Comparison of ENCODE assay signal across 11 mouse cellular contexts in genomic region chr9:45119316-45119953, GRCm38 (mm10). TPM values are rescaled to one million over a fixed set of nuclear protein-coding genes. Genes with fewer than 3 reads are reported as not detected.
DNase-seq lines count a peak whose midpoint lies in the region; ATAC-seq and TF ChIP-seq lines count a peak whose summit lies in the region.
"Had no signal": no experiment of that assay in that cellular context is flagged by ENCODE, and none has a peak within 500 bp of the region (broad histone marks: within the 10 kb centered on the region; RNA-seq: fewer than 3 reads in every experiment).

No protein-coding gene starts in this region.

- H3K4me2 ChIP-seq in kidney, postnatal 0 days (ENCODE audit: low read length): no peak overlapping the region
- H3K4me2 ChIP-seq in forebrain, embryonic 16.5 days (ENCODE audit: low read length): peak overlapping the region; percentile 57
- peak overlapping the region; percentile 81 for H3K4me2 ChIP-seq in midbrain, embryonic 15.5 days

- H3K27me3 ChIP-seq in kidney, postnatal 0 days (ENCODE audit: insufficient read depth, low read length): no peaks in the 10 kb centered on the region; the same call in 1 of the 2 replicates
- no peaks in the 10 kb centered on the region for H3K27me3 ChIP-seq in forebrain, embryonic 16.5 days (replicated peaks; ENCODE audit: control insufficient read depth, insufficient read depth, low read length)
- H3K27me3 ChIP-seq in midbrain, embryonic 15.5 days (replicated peaks): no peaks in the 10 kb centered on the region

- H3K4me1 ChIP-seq in kidney, postnatal 0 days (replicated peaks; ENCODE audit: insufficient read depth, low read length): peaks cover 11% of the 10 kb centered on the region; the same call in 1 of the 2 replicates
- H3K4me1 ChIP-seq in forebrain, embryonic 16.5 days (replicated peaks; ENCODE audit: control insufficient read depth, insufficient read depth, low read length): peaks cover 25% of the 10 kb centered on the region
- H3K4me1 ChIP-seq in midbrain, embryonic 15.5 days: peaks cover 45% of the 10 kb centered on the region

- WGBS in kidney, postnatal 0 days: 91% methylated on average over 8 of the region's 8 CpGs
- 93% methylated on average over 8 of the region's 8 CpGs for WGBS in forebrain, embryonic 16.5 days
- 94% methylated on average over 8 of the region's 8 CpGs for WGBS in midbrain, embryonic 15.5 days

- DNase-seq in cerebellum, adult 11-12 months: peak; percentile 69
- no peak for DNase-seq in cerebellum, postnatal 4 days (ENCODE audit: low spot score in 2 of 2)
- DNase-seq in kidney, postnatal 0 days (ENCODE audit: low spot score): no peak
- no peak for DNase-seq in kidney, postnatal 25 days
- DNase-seq in gastrocnemius, postnatal 25 days: no peak
- DNase-seq in heart, adult 18-20 months: no peak
- DNase-seq: heart, postnatal 4 days; retina, postnatal 1 day had no signal

- no peaks in the 10 kb centered on the region for H3K36me3 ChIP-seq in kidney, postnatal 0 days (ENCODE audit: insufficient read depth, low read length)
- no peaks in the 10 kb centered on the region for H3K36me3 ChIP-seq in forebrain, embryonic 16.5 days (ENCODE audit: control insufficient read depth, insufficient read depth)
- no peaks in the 10 kb centered on the region for H3K36me3 ChIP-seq in midbrain, embryonic 15.5 days (replicated peaks)

- no peak overlapping the region for H3K27ac ChIP-seq in kidney, postnatal 0 days
- H3K27ac ChIP-seq in forebrain, embryonic 16.5 days (ENCODE audit: low read length): no peak overlapping the region
- H3K27ac ChIP-seq in midbrain, embryonic 15.5 days: no peak overlapping the region

- TF ChIP-seq CTCF in kidney, postnatal 0 days (IDR thresholded peaks at IDR 0.05; ENCODE audit: low read depth): peak; percentile 47; the same call in 1 of the 2 replicates

- H3K4me3 ChIP-seq in kidney, postnatal 0 days (replicated peaks; ENCODE audit: low read depth, low read length): no peak overlapping the region
- H3K4me3 ChIP-seq in forebrain, embryonic 16.5 days (replicated peaks; ENCODE audit: low read length): no peak overlapping the region; the same call in 1 of the 2 replicates
- peak overlapping the region; percentile 77 for H3K4me3 ChIP-seq in midbrain, embryonic 15.5 days

- no peak for ATAC-seq in kidney, postnatal 0 days (replicated peaks; ENCODE audit: low FRiP score, low read depth)
- ATAC-seq in forebrain, embryonic 16.5 days: no peak
- ATAC-seq in midbrain, embryonic 15.5 days (replicated peaks): no peak

- no peak overlapping the region for H3K9ac ChIP-seq in kidney, postnatal 0 days (ENCODE audit: low read depth, low read length)
- H3K9ac ChIP-seq in forebrain, embryonic 16.5 days (replicated peaks; ENCODE audit: low read depth, low read length): peak overlapping the region; percentile 69
- no peak overlapping the region for H3K9ac ChIP-seq in midbrain, embryonic 15.5 days

- no peaks in the 10 kb centered on the region for H3K9me3 ChIP-seq in kidney, postnatal 0 days (replicated peaks; ENCODE audit: low read length)
- no peaks in the 10 kb centered on the region for H3K9me3 ChIP-seq in forebrain, embryonic 16.5 days (ENCODE audit: control insufficient read depth, low read length)
- no peaks in the 10 kb centered on the region for H3K9me3 ChIP-seq in midbrain, embryonic 15.5 days

RNA-seq across cellular contexts. Expression of gene Scn2b, which starts 1.9 kb away (rescaled TPM):
- 2.4 and 2.8 TPM in 2 replicates for polyA plus RNA-seq in kidney, postnatal 0 days (2015; fragmentation: Nextera tagmentation; extraction: Ambion mirVana)
- polyA plus RNA-seq in forebrain, embryonic 16.5 days (2015; fragmentation: Nextera tagmentation; extraction: Ambion mirVana): 5.7 and 6.9 TPM in 2 replicates
- polyA plus RNA-seq in midbrain, embryonic 15.5 days (2015; fragmentation: Nextera tagmentation; extraction: Ambion mirVana): 10.0 and 11.2 TPM in 2 replicates
- total RNA-seq in gastrocnemius, postnatal 25 days (2021): 1 to 10 TPM; 1.7 to 1.9 TPM
- total RNA-seq in heart, adult 18-20 months (2021): 1 to 10 TPM; 1.3 to 1.7 TPM
- total RNA-seq: megakaryocyte-erythroid progenitor cell, adult 5-6 weeks had no signal

RNA-seq across cellular contexts. Expression of gene Scn4b, which starts 18.8 kb away (rescaled TPM):
- 4.3 and 4.6 TPM in 2 replicates for polyA plus RNA-seq in kidney, postnatal 0 days (2015; fragmentation: Nextera tagmentation; extraction: Ambion mirVana)
- polyA plus RNA-seq in forebrain, embryonic 16.5 days (2015; fragmentation: Nextera tagmentation; extraction: Ambion mirVana): 0.24 and 0.27 TPM in 2 replicates
- 0.30 and 0.42 TPM in 2 replicates for polyA plus RNA-seq in midbrain, embryonic 15.5 days (2015; fragmentation: Nextera tagmentation; extraction: Ambion mirVana)
- 100 to 1,000 TPM; 202 to 205 TPM for total RNA-seq in gastrocnemius, postnatal 25 days (2021)
- 10 to 100 TPM; 29.9 to 30.4 TPM for total RNA-seq in heart, adult 18-20 months (2021)

RNA-seq across cellular contexts. Expression of gene Jaml, which starts 40.5 kb away (rescaled TPM):
- 0.61 and 0.70 TPM in 2 replicates for polyA plus RNA-seq in kidney, postnatal 0 days (2015; fragmentation: Nextera tagmentation; extraction: Ambion mirVana)
- 0.34 and 0.61 TPM in 2 replicates for polyA plus RNA-seq in forebrain, embryonic 16.5 days (2015; fragmentation: Nextera tagmentation; extraction: Ambion mirVana)
- polyA plus RNA-seq in midbrain, embryonic 15.5 days (2015; fragmentation: Nextera tagmentation; extraction: Ambion mirVana): 0.24 and 0.26 TPM in 2 replicates
- under 1 TPM; 0.28 to 0.86 TPM for total RNA-seq in gastrocnemius, postnatal 25 days (2021)
- total RNA-seq in heart, adult 18-20 months (2021): 1 to 10 TPM in 1 of 2 experiments, under 1 TPM in 1; 0.40 to 1.4 TPM
